Mouse (Mus musculus) midbrain, embryonic 15.5 days (tissue): ENCODE results near the gene Prkag2. TPM values are rescaled to one million over a fixed set of nuclear protein-coding genes. Genes with fewer than 3 reads are reported as not detected.

Experiments
- ATAC-seq: fragments of 200-750 bp; cut with Nextera tagmentation; replicated peaks from 2 replicates; pipeline ENCODE4 v1.8.0; 2017; ENCODE audit warnings: moderate TSS enrichment
- H3K27ac ChIP-seq: fragments of 300-500 bp; sonication (generic); 2 replicates; pipeline ENCODE4 v1.5.1; 2015; ENCODE audit warnings: mild to moderate bottlenecking, inconsistent platforms
- H3K27me3 ChIP-seq: fragments of 300-500 bp; sonication (generic); replicated peaks from 2 replicates; pipeline ENCODE4 v1.6.1; 2015; ENCODE audit warnings: inconsistent platforms
- H3K36me3 ChIP-seq: fragments of 300-500 bp; sonication (generic); replicated peaks from 2 replicates; pipeline ENCODE4 v1.6.1; 2015; ENCODE audit warnings: inconsistent platforms
- H3K4me1 ChIP-seq: fragments of 300-500 bp; sonication (generic); 2 replicates; pipeline ENCODE4 v1.6.1; 2015; ENCODE audit warnings: inconsistent platforms
- H3K4me2 ChIP-seq: fragments of 300-500 bp; sonication (generic); 2 replicates; pipeline ENCODE4 v1.6.1; 2015; ENCODE audit warnings: inconsistent platforms, mild to moderate bottlenecking, moderate library complexity
- H3K4me3 ChIP-seq: fragments of 300-500 bp; sonication (generic); 2 replicates; pipeline ENCODE4 v1.5.1; 2015; ENCODE audit warnings: mild to moderate bottlenecking, inconsistent platforms
- H3K9ac ChIP-seq: fragments of 300-500 bp; sonication (generic); 2 replicates; pipeline ENCODE4 v1.6.1; 2015; ENCODE audit warnings: mild to moderate bottlenecking, inconsistent platforms
- H3K9me3 ChIP-seq: fragments of 300-500 bp; sonication (generic); 2 replicates; pipeline ENCODE4 v1.6.1; 2016; ENCODE audit warnings: inconsistent platforms
- WGBS: fragments of 180-500 bp; shearing (Covaris S2); methylation state at CpG from one replicate; pipeline ENCODE4 v1.1.7; 2015; ENCODE audit warnings: mixed read lengths; 5-methylcytosine and 5-hydroxymethylcytosine counted together
- polyA plus RNA-seq: library from polyadenylated mRNA; unstranded; fragments of >200 nt; fragmentation: Nextera tagmentation; extraction: Ambion mirVana; gene quantifications from 2 replicates; pipeline ENCODE4 v1.2.1, GENCODE M21; 2015

The Prkag2 gene
- polyA plus RNA-seq, 1 experiment from 2014 or later, result 102 TPM

DNA sequence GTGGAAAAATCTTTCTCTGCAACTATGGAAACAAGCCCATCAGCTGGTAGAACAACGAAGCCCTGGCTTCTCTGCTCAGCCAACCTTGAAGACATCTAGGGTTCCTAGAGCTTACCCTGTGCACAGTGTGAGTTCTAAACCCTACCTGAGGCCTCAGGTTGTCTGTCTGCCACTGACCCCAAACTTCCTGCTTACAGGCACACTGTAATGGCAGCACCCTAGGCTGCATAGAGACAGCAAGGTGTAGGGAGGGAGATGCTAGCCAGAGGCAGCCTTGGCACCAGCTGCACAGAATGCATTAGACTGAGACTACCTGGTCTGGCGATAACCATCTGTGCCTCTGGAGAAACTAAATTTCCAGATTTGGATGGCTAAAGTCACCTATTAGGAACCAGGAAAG is 61.6 kb downstream of the Prkag2 start:
- no peak for ATAC-seq
- peaks cover 2% of the 10 kb centered on the region; the same call in 1 of the 2 replicates for H3K9me3 ChIP-seq
- H3K27ac ChIP-seq, result no peak overlapping the region
- H3K36me3 ChIP-seq, result no peaks in the 10 kb centered on the region
- no peaks in the 10 kb centered on the region for H3K4me1 ChIP-seq
- no peak overlapping the region for H3K4me3 ChIP-seq
- 92% methylated on average over 2 of the region's 2 CpGs for WGBS
- no peak overlapping the region for H3K4me2 ChIP-seq
- no peaks in the 10 kb centered on the region for H3K27me3 ChIP-seq
- no peak overlapping the region for H3K9ac ChIP-seq

DNA sequence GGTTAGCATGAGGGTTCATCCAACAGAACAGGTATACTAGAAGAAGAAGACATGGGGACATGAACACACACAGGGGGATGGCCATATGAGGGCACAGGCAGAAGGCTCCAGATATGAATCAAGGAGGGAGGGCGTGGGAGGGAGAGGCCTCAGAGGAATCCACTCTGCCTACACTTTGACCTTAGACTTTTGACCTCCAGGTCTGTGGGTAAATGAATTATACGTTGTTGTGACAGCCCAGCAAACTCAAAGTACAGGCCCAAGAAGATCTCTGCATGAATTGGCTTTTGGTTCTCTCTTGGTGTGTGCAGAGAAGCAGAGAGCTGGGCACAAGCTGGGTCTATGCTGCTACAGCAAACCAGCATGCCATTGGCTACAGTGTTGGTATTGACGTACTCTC is 65.1 kb downstream of the Prkag2 start:
- Histone ChIP-seq H3K9me3 (peaks cover 2% of the 10 kb centered on the region; the same call in 1 of the 2 replicates), H3K4me3 (no peak overlapping the region), H3K9ac (no peak overlapping the region), H3K27ac (no peak overlapping the region), H3K4me1 (no peaks in the 10 kb centered on the region), H3K27me3 (no peaks in the 10 kb centered on the region), H3K36me3 (no peaks in the 10 kb centered on the region), H3K4me2 (no peak overlapping the region)
- no peak for ATAC-seq
- 92% methylated on average over 3 of the region's 3 CpGs for WGBS

DNA sequence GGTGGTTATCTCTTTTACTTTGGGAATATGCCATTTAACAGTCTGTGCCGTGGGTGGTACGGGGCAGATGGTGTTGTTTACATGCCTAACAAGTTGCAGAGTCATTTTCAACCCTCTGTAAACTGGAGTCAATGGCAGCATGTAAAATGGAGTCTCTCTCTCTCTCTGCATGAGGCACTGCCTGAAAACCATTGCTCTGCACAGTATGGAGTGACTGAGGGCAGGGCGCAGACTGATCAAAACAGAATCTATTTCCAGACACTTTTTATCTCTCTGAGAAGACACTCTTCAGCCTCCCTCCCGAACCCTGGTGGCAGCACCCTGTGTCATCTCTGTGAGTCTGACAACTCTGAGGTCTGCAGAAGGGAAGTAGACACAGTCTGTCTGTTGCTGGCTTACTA is 69.0 kb downstream of the Prkag2 start:
- H3K4me3 ChIP-seq, result no peak overlapping the region
- no peak overlapping the region for H3K9ac ChIP-seq
- no peak overlapping the region for H3K27ac ChIP-seq
- ATAC-seq, result no peak
- 84% methylated on average over 4 of the region's 4 CpGs for WGBS
- no peaks in the 10 kb centered on the region for H3K27me3 ChIP-seq
- H3K36me3 ChIP-seq, result no peaks in the 10 kb centered on the region
- no peaks in the 10 kb centered on the region for H3K4me1 ChIP-seq
- no peaks in the 10 kb centered on the region for H3K9me3 ChIP-seq
- no peak overlapping the region for H3K4me2 ChIP-seq

DNA sequence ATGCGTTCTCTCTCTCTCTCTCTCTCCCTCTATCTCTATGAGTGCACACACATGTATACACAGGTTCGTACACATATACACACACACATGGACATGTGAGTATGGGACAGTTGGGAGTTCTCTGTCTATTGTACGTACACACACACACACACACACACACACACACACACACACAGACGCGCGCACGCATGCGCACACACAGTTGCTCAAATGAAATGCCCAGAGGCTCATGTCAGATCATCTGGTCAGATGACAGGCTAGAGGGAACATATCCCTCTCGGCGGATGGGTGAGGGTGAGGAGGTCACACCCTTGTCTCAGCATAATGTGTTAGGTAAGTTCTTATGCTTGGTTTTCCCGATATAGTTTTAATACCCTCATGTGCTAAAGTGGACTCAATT is 69.4 kb downstream of the Prkag2 start:
- Histone ChIP-seq H3K27ac (no peak overlapping the region), H3K4me2 (no peak overlapping the region), H3K27me3 (no peaks in the 10 kb centered on the region), H3K4me1 (no peaks in the 10 kb centered on the region), H3K4me3 (no peak overlapping the region), H3K9me3 (no peaks in the 10 kb centered on the region), H3K9ac (no peak overlapping the region), H3K36me3 (no peaks in the 10 kb centered on the region)
- 90% methylated on average over 11 of the region's 11 CpGs for WGBS
- no peak for ATAC-seq

DNA sequence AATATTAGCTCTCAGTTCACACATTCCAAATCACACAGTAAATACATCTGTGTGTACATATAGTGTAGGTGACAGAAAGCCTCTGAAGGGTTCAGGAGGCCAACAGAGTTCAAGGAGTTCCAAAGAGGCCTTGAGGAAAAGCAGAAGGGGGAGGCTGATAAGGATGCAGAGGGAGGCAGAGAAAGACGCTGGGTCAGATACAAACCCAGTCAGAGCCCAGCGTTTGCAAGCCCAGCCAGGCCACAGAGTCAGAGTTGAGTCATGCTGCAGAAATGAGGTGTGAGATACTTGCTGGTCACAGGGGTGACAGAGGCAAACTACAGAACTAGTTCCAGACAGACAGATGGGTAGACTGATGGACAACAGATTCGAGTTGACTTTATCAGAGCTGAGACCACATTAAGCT is 70.2 kb downstream of the Prkag2 start:
- Histone ChIP-seq H3K9me3 (no peaks in the 10 kb centered on the region), H3K27ac (no peak overlapping the region), H3K4me1 (no peaks in the 10 kb centered on the region), H3K4me3 (no peak overlapping the region), H3K4me2 (no peak overlapping the region), H3K36me3 (no peaks in the 10 kb centered on the region), H3K9ac (no peak overlapping the region), H3K27me3 (no peaks in the 10 kb centered on the region)
- no peak for ATAC-seq
- WGBS, result 66% methylated on average over 3 of the region's 3 CpGs

DNA sequence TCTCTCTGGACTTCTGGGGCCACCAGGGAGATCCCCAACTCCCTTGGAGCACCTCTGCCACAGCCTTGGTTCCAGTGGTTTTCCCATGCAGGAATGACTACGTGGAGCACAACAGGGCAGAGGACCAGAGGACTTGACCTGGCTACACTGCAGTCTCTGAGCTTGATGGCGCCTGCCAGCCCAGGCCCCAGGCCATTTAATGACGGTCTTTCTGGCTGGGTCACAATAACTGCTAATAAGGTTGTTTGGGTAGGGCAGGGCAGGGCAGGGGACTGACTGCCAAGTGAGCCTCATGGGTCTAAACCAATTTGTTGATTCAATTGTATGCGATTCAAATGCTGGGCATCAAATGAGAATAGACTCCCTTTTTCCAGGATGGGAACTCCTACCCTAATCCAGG is 72.8 kb downstream of the Prkag2 start:
- H3K4me2 ChIP-seq, result no peak overlapping the region
- ATAC-seq, result no peak
- H3K4me1 ChIP-seq, result no peaks in the 10 kb centered on the region
- no peaks in the 10 kb centered on the region for H3K9me3 ChIP-seq
- no peak overlapping the region for H3K27ac ChIP-seq
- H3K9ac ChIP-seq, result no peak overlapping the region
- H3K36me3 ChIP-seq, result no peaks in the 10 kb centered on the region
- H3K4me3 ChIP-seq, result no peak overlapping the region
- WGBS, result 67% methylated on average over 4 of the region's 4 CpGs
- H3K27me3 ChIP-seq, result no peaks in the 10 kb centered on the region

DNA sequence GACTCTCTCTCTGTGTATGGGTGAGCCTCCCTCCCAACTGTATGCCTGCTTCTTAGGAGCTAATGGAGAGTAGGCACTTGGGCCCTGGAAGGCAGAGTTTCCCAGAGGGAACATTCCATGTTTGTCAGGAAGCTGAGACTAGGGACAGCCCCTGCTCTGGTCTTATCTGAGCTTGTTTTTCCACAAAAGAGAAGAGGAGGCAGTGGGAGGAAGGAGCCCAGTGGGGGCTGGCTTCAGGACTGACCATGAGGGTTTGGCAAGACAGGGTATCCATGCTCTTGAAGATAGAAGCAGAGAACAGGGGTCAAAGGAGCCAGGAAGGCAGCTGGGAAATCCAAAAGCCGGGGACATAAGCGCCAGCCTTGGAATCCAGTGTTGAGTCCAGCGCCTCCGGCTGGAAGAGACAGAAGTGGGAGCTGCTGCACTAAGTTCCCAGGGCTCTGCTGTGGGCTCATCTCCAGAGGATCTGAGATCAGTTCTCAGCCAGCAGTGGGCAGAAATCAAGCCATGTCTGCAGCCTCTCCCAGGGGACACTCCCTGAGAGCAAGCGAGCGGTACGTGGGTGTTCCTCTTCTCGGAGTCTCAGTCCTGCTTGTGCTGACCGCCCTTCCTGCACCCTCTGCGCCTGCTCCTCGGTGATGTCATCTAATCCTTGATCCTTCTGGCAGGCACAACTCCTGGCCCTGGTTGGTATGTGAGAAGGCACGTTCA is 75.0 kb downstream of the Prkag2 start:
- Histone ChIP-seq H3K4me1 (no peaks in the 10 kb centered on the region), H3K9me3 (no peaks in the 10 kb centered on the region), H3K27ac (no peak overlapping the region), H3K4me3 (no peak overlapping the region), H3K36me3 (no peaks in the 10 kb centered on the region), H3K9ac (no peak overlapping the region), H3K4me2 (no peak overlapping the region), H3K27me3 (no peaks in the 10 kb centered on the region)
- ATAC-seq, result no peak
- 76% methylated on average over 12 of the region's 12 CpGs for WGBS

DNA sequence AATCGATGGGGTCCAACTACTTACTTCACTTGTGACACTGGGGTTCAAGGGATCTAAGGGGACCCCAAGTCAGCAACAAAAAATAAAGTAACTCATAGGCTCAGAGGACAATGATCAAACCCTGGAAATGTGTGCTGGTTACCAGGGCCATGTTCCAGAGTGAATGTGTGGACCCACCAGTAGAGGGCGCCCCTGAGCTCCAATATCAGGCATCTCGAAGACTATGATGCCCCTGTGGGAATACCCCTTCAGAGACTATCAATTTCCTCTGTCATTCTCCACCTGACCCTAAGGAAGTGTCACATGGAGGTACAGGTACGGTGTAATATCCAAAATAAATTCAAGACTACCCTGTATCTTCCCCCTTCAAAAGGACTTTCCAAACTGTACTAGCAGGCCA is 77.5 kb downstream of the Prkag2 start:
- no peak overlapping the region for H3K9ac ChIP-seq
- H3K4me2 ChIP-seq, result no peak overlapping the region
- no peak overlapping the region for H3K27ac ChIP-seq
- 48% methylated on average over 4 of the region's 4 CpGs for WGBS
- no peaks in the 10 kb centered on the region for H3K4me1 ChIP-seq
- H3K9me3 ChIP-seq, result no peaks in the 10 kb centered on the region
- no peaks in the 10 kb centered on the region for H3K36me3 ChIP-seq
- no peak for ATAC-seq
- H3K4me3 ChIP-seq, result no peak overlapping the region
- H3K27me3 ChIP-seq, result no peaks in the 10 kb centered on the region

DNA sequence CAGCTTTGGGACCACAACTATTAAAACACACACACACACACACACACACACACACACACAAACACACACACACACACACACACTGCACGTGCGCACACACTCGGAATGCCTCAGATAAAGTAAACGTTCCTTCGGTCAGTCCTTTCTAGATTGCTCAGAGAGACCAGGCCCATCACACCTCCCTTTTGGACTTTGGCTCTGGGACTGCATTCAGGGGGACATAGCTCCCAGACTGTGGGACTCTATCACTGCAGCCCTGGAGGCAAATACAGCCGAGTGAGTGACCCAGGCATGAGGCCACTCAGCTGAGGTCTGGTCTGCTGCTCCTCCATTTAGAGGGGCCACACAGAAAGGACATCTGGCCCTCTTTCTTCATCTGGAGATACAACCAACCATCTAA is 81.2 kb downstream of the Prkag2 start:
- no peaks in the 10 kb centered on the region for H3K27me3 ChIP-seq
- no peak overlapping the region for H3K27ac ChIP-seq
- no peak for ATAC-seq
- no peaks in the 10 kb centered on the region for H3K4me1 ChIP-seq
- no peak overlapping the region for H3K9ac ChIP-seq
- H3K9me3 ChIP-seq, result no peaks in the 10 kb centered on the region
- 88% methylated on average over 6 of the region's 6 CpGs for WGBS
- H3K36me3 ChIP-seq, result no peaks in the 10 kb centered on the region
- no peak overlapping the region for H3K4me2 ChIP-seq
- no peak overlapping the region for H3K4me3 ChIP-seq

DNA sequence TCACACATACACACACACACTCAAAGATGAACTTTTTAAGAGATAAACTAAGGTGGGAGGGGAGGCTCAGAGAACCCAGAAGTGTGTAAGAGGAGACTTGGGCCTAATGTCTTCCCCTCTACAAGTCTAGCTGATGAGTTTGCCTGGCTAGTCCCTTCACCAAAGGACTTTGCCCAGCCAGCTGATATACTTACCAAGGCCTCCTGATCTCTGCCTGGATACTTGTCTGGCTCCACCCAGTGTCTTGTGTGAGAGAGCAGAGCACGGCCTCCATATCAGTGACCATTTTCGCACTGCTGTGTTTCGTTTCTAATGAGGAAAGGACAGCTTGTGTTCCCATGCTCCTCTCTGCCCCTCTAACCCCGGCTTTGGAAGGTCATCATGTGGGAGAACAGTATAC is 88.3 kb downstream of the Prkag2 start:
- H3K27ac ChIP-seq, result no peak overlapping the region
- no peak overlapping the region for H3K9ac ChIP-seq
- no peaks in the 10 kb centered on the region; the same call in 1 of the 2 replicates for H3K27me3 ChIP-seq
- no peak overlapping the region for H3K4me3 ChIP-seq
- no peaks in the 10 kb centered on the region for H3K36me3 ChIP-seq
- no peaks in the 10 kb centered on the region for H3K9me3 ChIP-seq
- ATAC-seq, result no peak
- H3K4me2 ChIP-seq, result no peak overlapping the region
- 87% methylated on average over 4 of the region's 4 CpGs for whole genome bisulfite sequencing
- H3K4me1 ChIP-seq, result peaks cover 13% of the 10 kb centered on the region

DNA sequence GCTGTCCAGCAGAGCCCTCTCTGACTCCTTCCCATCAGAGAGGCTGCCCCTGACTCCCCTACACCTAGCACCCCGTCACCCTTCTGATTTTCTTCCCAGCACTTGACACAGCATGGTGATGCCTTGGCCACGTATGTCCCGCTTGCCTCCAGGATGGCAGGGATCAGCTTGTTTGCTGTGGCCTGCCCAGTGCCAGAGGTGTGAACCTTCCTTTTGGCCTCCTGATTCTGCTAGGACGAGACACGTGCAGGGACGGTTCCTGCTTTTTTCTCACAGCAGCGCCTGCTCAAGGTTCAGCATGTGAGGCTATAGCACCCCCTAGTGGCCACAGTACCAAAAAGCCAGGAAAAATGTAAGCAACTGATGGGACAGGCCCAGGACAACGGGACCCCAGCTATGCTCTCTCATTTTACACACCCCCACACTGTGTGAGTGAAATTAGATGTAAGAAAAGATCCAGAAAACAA is 89.4 kb downstream of the Prkag2 start:
- peak; percentile 69 for ATAC-seq
- H3K9ac ChIP-seq, result no peak overlapping the region
- no peak overlapping the region for H3K4me3 ChIP-seq
- H3K4me1 ChIP-seq, result peaks cover 13% of the 10 kb centered on the region
- H3K27me3 ChIP-seq, result no peaks in the 10 kb centered on the region; the same call in 1 of the 2 replicates
- H3K9me3 ChIP-seq, result no peaks in the 10 kb centered on the region
- H3K36me3 ChIP-seq, result no peaks in the 10 kb centered on the region
- H3K4me2 ChIP-seq, result peak overlapping the region; percentile 33
- WGBS, result 15% methylated on average over 8 of the region's 8 CpGs
- H3K27ac ChIP-seq, result no peak overlapping the region

DNA sequence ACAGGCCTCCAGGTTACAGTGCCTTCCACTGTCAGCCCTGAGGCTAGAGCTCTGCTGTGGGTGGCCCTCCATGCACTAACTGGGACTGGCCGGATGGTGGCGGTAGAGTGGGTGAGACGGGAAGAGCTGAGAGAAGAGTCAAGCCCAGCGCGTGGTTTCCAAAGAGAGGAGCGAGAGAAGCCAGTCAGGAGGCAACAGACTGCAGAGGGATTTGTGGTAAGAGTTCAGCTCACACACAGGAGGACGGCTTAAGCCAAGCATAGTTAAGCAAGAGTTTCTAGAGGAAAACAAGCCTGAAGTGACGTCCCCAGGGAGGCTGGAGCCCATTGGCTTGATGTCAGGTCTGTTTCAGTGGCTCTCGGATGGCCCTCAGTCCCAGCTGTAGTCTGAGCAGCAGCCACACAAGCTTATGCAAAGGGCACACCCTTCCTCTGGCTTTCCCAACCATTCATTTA is 90.0 kb downstream of the Prkag2 start:
- 1% methylated on average over 9 of the region's 9 CpGs for WGBS
- ATAC-seq, result peak; percentile 80
- Histone ChIP-seq H3K36me3 (no peaks in the 10 kb centered on the region), H3K27ac (no peak overlapping the region), H3K9ac (no peak overlapping the region), H3K27me3 (no peaks in the 10 kb centered on the region; the same call in 1 of the 2 replicates), H3K4me3 (no peak overlapping the region), H3K4me1 (peaks cover 13% of the 10 kb centered on the region), H3K4me2 (peak overlapping the region; percentile 6; the same call in 1 of the 2 replicates), H3K9me3 (no peaks in the 10 kb centered on the region)

DNA sequence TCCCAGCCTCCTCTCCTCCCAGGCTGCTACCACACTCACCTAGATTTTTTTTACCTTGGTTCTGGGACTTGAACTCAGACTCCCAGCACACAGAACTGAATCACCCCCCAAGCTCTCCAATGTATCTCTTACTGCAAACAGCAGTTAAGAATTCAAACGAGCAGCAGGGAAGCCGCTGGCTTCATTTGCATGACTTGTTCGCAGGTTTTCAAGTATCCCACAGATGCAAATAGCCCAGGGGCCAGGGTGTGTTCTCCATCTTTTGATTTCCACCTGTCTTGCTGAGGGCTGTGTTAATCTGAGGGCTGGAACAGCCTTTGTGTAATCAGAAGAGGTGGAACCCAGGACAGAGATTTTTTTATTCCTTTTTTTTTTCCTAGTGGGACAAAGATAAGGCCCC is 90.7 kb downstream of the Prkag2 start:
- H3K27ac ChIP-seq, result no peak overlapping the region
- no peak overlapping the region for H3K4me3 ChIP-seq
- H3K4me1 ChIP-seq, result peaks cover 13% of the 10 kb centered on the region
- no peaks in the 10 kb centered on the region; the same call in 1 of the 2 replicates for H3K27me3 ChIP-seq
- no peak overlapping the region for H3K9ac ChIP-seq
- H3K9me3 ChIP-seq, result no peaks in the 10 kb centered on the region
- ATAC-seq, result no peak
- WGBS, result 41% methylated on average over 3 of the region's 3 CpGs
- no peak overlapping the region for H3K4me2 ChIP-seq
- H3K36me3 ChIP-seq, result no peaks in the 10 kb centered on the region
